Mouse (Mus musculus): ENCODE measurements around the gene Gm9780. TPM values are rescaled to one million over a fixed set of nuclear protein-coding genes. Genes with fewer than 3 reads are reported as not detected.
"Not testable (repeated sequence)": the region's sequence is repeated elsewhere in the genome, so short reads cannot be mapped to it uniquely, and the experiment has no call there.

Gm9780 gene
- polyA plus RNA-seq, 1 experiment = 8.4 TPM

- H3K27ac ChIP-seq (ENCODE audit: control insufficient read depth, insufficient read depth, low read depth, low read length); H3K4me1 ChIP-seq (ENCODE audit: control insufficient read depth, insufficient read depth, low read length); H3K27me3 ChIP-seq (ENCODE audit: control insufficient read depth, insufficient read depth, low read length); H3K36me3 ChIP-seq (ENCODE audit: control insufficient read depth, insufficient read depth, low read length); H3K4me3 ChIP-seq (ENCODE audit: control insufficient read depth, low read depth, low read length): not testable (repeated sequence)
Measured at GRCm38 (mm10) chr14:26034364-26034763, 8.1 kb downstream of the Gm9780 start.

- H3K27ac ChIP-seq (ENCODE audit: control insufficient read depth, insufficient read depth, low read depth, low read length); H3K4me3 ChIP-seq (ENCODE audit: control insufficient read depth, low read depth, low read length); H3K27me3 ChIP-seq (ENCODE audit: control insufficient read depth, insufficient read depth, low read length); H3K36me3 ChIP-seq (ENCODE audit: control insufficient read depth, insufficient read depth, low read length); H3K4me1 ChIP-seq (ENCODE audit: control insufficient read depth, insufficient read depth, low read length): not testable (repeated sequence)
Measured at GRCm38 (mm10) chr14:26025653-26026052, 16.9 kb downstream of the Gm9780 start.

- H3K36me3 ChIP-seq (ENCODE audit: control insufficient read depth, insufficient read depth, low read length); H3K27ac ChIP-seq (ENCODE audit: control insufficient read depth, insufficient read depth, low read depth, low read length); H3K4me1 ChIP-seq (ENCODE audit: control insufficient read depth, insufficient read depth, low read length); H3K27me3 ChIP-seq (ENCODE audit: control insufficient read depth, insufficient read depth, low read length); H3K4me3 ChIP-seq (ENCODE audit: control insufficient read depth, low read depth, low read length): not testable (repeated sequence)
Measured at GRCm38 (mm10) chr14:26022831-26023230, 19.7 kb downstream of the Gm9780 start.

- H3K4me3 ChIP-seq (ENCODE audit: control insufficient read depth, low read depth, low read length); H3K36me3 ChIP-seq (ENCODE audit: control insufficient read depth, insufficient read depth, low read length); H3K4me1 ChIP-seq (ENCODE audit: control insufficient read depth, insufficient read depth, low read length); H3K27ac ChIP-seq (ENCODE audit: control insufficient read depth, insufficient read depth, low read depth, low read length); H3K27me3 ChIP-seq (ENCODE audit: control insufficient read depth, insufficient read depth, low read length): not testable (repeated sequence)
Measured at GRCm38 (mm10) chr14:26021555-26021954, 21.0 kb downstream of the Gm9780 start.

GRCm38 (mm10) chr14:26016414-26016813 lies 26.1 kb downstream of the Gm9780 start:
- H3K36me3 ChIP-seq (ENCODE audit: control insufficient read depth, insufficient read depth, low read length); H3K4me1 ChIP-seq (ENCODE audit: control insufficient read depth, insufficient read depth, low read length); H3K27me3 ChIP-seq (ENCODE audit: control insufficient read depth, insufficient read depth, low read length); H3K4me3 ChIP-seq (ENCODE audit: control insufficient read depth, low read depth, low read length); H3K27ac ChIP-seq (ENCODE audit: control insufficient read depth, insufficient read depth, low read depth, low read length): not testable (repeated sequence)

- not testable (repeated sequence) for H3K27ac ChIP-seq (ENCODE audit: control insufficient read depth, insufficient read depth, low read depth, low read length); H3K27me3 ChIP-seq (ENCODE audit: control insufficient read depth, insufficient read depth, low read length); H3K4me3 ChIP-seq (ENCODE audit: control insufficient read depth, low read depth, low read length)
Measured at GRCm38 (mm10) chr14:26007462-26007861, 35.0 kb downstream of the Gm9780 start.

GRCm38 (mm10) chr14:25981880-25982279 lies 60.6 kb downstream of the Gm9780 start:
- H3K27me3 ChIP-seq (ENCODE audit: control insufficient read depth, insufficient read depth, low read length); H3K27ac ChIP-seq (ENCODE audit: control insufficient read depth, insufficient read depth, low read depth, low read length); H3K4me1 ChIP-seq (ENCODE audit: control insufficient read depth, insufficient read depth, low read length); H3K36me3 ChIP-seq (ENCODE audit: control insufficient read depth, insufficient read depth, low read length); H3K4me3 ChIP-seq (ENCODE audit: control insufficient read depth, low read depth, low read length): not testable (repeated sequence)

More at GRCm38 (mm10) chr14:26007462-26007861, 35.0 kb downstream of the Gm9780 start:
- not testable (repeated sequence) for H3K36me3 ChIP-seq (ENCODE audit: control insufficient read depth, insufficient read depth, low read length); H3K4me1 ChIP-seq (ENCODE audit: control insufficient read depth, insufficient read depth, low read length)

GRCm38 (mm10) chr14:25979242-25979941 lies 63.1 kb downstream of the Gm9780 start:
- not testable (repeated sequence) for H3K36me3 ChIP-seq (ENCODE audit: control insufficient read depth, insufficient read depth, low read length); H3K4me1 ChIP-seq (ENCODE audit: control insufficient read depth, insufficient read depth, low read length); H3K4me3 ChIP-seq (ENCODE audit: control insufficient read depth, low read depth, low read length); H3K27ac ChIP-seq (ENCODE audit: control insufficient read depth, insufficient read depth, low read depth, low read length); H3K27me3 ChIP-seq (ENCODE audit: control insufficient read depth, insufficient read depth, low read length)

GRCm38 (mm10) chr14:25978371-25979241 lies 63.9 kb downstream of the Gm9780 start, which contains the start of gene Duxbl1:
Gene Duxbl1 (plus strand): TSS chr14:25978577.
- H3K27me3 ChIP-seq (ENCODE audit: control insufficient read depth, insufficient read depth, low read length); H3K4me1 ChIP-seq (ENCODE audit: control insufficient read depth, insufficient read depth, low read length); H3K4me3 ChIP-seq (ENCODE audit: control insufficient read depth, low read depth, low read length); H3K36me3 ChIP-seq (ENCODE audit: control insufficient read depth, insufficient read depth, low read length); H3K27ac ChIP-seq (ENCODE audit: control insufficient read depth, insufficient read depth, low read depth, low read length): not testable (repeated sequence)

Other genes starting within 250 kb of the Gm9780 start
- 55.8 and 59.2 TPM in 2 replicates for gene Anxa11, start 200.6 kb downstream of the Gm9780 start, polyA plus RNA-seq (2012; rRNA removed)
- 1.9 TPM in 2 replicates for gene Plac9a, start 139.6 kb downstream of the Gm9780 start, polyA plus RNA-seq (2012; rRNA removed)
- 0.74 and 1.1 TPM in 2 replicates for gene Tmem254a, start 115.0 kb downstream of the Gm9780 start, polyA plus RNA-seq (2012; rRNA removed)
- gene Cphx1, start 104.4 kb downstream of the Gm9780 start, polyA plus RNA-seq (2012; rRNA removed) = 0.06 TPM in 1 of 2 replicates, not detected in the other
- 0.07 and 0.12 TPM in 2 replicates for gene Duxbl1, start 64.1 kb downstream of the Gm9780 start, polyA plus RNA-seq (2012; rRNA removed)
- 2.1 TPM in 1 of 2 replicates, not detected in the other for gene Tmem254c, start 24.6 kb upstream of the Gm9780 start, polyA plus RNA-seq (2012; rRNA removed)
- gene Cphx2, start 38.8 kb upstream of the Gm9780 start, polyA plus RNA-seq (2012; rRNA removed) = not detected in 2 replicates
- gene Cphx3, start 39.6 kb upstream of the Gm9780 start, polyA plus RNA-seq (2012; rRNA removed) = not detected in 2 replicates
- 0.04 and 0.05 TPM in 2 replicates for gene Duxbl2, start 75.6 kb upstream of the Gm9780 start, polyA plus RNA-seq (2012; rRNA removed)
- gene Plac9b, start 139.8 kb upstream of the Gm9780 start, polyA plus RNA-seq (2012; rRNA removed) = 36.9 and 50.3 TPM in 2 replicates
- 6.8 and 7.3 TPM in 2 replicates for gene Tmem254b, start 164.3 kb upstream of the Gm9780 start, polyA plus RNA-seq (2012; rRNA removed)
- gene Duxbl3, start 215.3 kb upstream of the Gm9780 start, polyA plus RNA-seq (2012; rRNA removed) = 0.04 TPM in 1 of 2 replicates, not detected in the other

Measured in testis, adult 2 months (tissue).